Mouse (Mus musculus): ENCODE data around the gene Ccna1. TPM values are rescaled to one million over a fixed set of nuclear protein-coding genes. Genes with fewer than 3 reads are reported as not detected.
A peak's percentile ranks its signal among the peaks of the same experiment; 100 is the strongest.

Gene Ccna1
- 0.49 and 0.89 TPM in 2 replicates for total RNA-seq (2021)
- long read RNA-seq, experiment 1 = 0 reads
- long read RNA-seq, experiment 2, partial matches to known transcripts = 0 of 1 reads
- long read RNA-seq, experiment 2, other reads (novel, unspliced or antisense) = 1 of 1 reads

DNA sequence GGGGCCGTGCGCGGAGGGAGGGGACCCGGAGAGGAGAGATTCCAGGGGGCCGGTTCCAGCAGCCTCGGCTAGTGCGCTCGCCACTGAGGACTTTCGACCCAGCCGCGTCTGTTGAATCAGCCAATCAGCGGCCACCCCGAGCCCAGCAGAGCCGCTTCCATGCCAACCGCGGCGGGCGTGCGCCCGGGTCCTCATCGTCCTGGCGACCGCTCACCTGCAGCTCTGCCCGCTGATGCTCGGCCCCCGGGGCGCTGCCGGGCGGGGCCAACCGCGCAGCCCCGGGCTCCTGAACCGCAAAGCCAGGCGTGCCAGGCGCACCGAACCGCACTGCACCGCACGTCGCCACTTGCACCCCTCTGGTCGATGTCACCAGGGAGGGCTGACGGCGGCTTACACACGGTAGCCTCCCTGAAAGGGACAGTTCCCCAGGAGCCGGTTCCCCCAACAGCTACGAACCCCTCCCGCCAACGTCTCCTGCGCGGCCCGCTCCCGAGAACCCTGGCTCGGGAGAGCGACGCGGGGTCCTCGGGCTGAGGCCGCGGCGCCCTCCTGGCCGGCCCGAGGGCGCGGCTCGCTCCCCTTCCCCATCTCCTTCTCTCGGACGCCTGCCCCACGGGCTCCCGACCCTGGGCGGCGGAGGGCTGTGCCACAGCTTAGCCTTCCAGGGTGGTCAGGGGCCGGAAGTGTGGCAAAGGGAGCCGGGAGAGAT, at the start of gene Ccna1:
Gene Ccna1, minus strand, starts transcription at position 464 of the 709 bp plus-strand sequence.
- DNase-seq = peak; percentile 75

DNA sequence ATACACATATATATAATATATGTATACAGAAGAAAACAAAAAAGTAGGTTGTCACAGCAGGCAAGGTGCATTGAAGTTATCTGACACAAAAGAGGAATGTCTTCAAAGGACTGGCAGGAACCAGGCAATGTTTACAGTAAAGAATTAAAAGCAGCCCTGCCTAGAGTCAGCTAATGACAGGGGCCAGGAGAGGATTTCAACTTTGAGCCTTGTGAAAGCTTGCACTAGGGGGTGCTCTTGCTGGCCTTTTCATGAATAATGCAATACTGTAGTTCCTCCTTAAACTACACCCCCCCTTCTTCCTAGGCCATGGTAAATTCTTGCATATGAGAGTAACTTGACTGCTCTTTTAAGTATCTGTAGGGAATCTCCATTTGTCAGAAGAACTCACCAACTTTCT, 45.8 kb upstream of the Ccna1 start:
- no peak for DNase-seq

DNA sequence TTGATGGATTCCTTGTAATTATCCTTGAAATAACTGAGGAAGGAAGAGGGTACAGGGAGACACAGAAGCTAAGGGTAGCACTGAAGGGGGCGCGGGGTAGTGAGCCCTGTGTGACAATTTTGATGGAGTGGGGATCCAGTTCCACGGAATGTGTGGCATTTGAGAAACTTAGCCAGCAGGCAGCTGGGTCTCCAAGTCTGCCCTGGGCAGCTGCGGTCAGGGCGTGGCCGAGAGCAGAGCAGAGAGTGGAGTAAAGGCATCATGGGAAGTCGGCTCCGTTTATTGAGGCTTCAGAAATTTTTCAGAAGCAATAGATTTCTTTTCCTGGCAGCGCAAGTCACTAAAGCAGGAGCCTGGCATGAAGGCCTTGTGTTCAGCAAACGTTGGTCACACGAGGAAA, 43.7 kb upstream of the Ccna1 start:
- no peak for DNase-seq

DNA sequence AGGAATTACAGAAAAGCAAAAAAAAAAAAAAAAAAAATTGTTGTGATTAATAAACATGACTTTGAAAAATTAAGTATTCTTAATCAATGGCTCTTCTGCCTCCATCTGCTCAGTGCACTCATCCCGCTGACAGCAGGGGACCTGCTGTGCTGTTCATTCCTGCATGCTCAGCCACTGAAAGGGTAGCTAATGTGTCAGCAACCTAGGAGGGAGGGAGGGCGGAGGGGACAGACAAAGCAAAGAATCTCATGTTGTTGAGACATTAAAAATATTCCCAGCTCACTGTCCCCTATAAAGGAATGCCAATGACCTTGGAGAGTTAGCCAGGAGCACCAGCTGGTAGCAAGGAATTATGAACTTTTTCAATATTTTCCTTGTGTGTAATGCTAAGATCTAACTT, 42.7 kb upstream of the Ccna1 start:
- no peak for DNase-seq

DNA sequence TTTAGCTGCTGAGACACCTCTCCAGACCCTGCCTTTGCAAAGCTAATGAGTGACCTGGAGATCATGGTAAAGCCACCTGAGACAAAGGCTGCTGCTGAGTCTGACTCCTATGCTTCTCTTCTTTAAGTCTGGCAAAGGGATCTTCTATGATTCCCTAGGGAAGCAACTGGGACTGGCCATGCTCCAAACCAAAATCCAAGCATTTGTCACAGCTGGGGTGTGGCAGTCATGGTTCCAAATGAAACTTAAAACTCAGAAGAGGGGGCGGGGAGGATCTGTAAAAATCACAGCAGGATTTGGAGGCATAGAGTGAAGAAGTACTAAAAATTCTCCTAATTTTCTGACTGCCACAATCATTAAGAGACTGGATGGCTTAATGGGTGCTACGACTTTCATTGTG, 41.9 kb upstream of the Ccna1 start:
- DNase-seq = peak; percentile 23

DNA sequence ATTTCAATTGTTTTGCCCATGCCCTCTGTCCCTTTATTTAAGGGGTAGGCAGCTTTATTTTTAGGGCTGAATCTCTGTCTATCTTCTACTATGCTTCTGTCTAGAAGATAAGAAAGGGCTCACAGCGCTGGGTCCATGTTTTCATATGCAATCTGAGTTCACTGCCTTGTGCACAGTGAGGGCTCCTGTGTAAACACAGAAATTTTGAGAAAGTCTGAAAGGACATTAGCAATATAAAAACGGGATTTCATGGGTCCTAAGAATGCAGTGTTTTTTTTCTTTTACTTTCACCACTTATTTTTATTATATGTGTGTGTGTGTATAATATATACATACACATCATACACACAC, 41.3 kb upstream of the Ccna1 start:
- no peak for DNase-seq

DNA sequence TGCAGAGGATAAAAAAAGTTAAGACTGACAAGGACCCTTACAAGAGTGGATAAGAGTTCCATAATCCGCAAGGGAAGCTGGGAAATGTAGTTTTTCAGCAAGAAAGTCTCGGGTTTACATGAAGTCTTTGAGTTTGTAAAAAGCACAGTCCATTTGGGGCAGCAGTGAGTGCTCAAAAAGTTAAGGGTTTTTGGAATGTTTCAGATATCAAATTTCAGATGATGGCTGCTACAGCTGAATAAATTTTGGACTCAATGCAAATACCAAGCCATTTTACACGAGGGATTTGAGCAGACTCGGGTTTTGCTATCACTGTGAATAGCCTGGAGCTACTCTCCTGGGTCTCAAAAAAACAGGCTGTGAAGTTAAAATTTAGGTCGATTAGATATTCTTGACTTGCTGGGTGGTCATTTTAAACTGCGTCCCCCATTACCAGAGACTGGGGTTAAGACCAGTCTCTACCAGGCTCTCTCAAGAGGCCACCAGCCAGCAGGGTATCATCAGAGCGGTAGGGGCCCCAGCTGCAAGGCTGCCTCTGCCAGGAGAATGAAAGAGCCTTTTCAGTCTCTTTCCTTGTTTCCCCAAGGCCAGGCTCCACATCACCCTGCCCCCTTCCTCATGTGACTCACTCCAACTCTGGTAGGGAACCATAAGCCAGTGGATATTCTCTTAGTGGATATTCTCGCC, 40.8 kb upstream of the Ccna1 start:
- peak; percentile 55 for DNase-seq

DNA sequence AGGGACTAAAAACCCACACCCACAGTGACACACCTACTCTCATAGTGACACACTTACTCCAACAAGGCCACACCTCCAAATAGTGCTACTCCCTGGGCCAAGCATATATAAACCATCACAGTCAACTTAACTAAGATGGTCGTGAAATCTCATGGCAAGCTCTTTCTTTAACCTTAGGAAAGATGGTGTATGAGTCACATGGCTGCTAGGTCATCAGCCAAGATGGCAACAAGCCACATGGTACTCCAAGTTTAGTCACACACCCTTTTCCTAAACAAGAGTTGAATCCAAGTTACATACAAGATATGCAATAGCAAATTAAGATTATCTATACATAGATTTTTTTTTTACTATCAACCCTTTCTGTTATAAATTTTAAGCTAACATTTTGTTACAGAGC, 37.9 kb upstream of the Ccna1 start:
- peak; percentile 21 for DNase-seq

DNA sequence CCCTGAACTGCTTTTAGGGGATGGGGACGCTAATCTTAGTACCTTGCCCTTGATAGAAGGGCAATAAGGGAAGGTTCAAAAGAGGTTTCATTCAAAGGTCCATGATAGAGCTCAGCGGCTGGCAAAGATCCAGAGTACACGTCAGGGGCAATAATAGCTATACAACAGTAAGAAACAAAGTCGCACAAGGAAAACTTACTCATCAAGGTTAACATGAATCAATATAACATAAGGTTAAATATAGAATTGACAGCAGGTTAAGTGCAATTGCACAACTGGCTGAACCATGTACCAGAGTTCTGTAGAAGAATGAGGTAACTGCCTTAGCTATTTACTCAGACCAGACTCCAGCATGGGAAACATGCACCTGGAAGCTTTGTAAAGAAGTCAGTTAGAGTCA, 34.0 kb upstream of the Ccna1 start:
- no peak for DNase-seq

DNA sequence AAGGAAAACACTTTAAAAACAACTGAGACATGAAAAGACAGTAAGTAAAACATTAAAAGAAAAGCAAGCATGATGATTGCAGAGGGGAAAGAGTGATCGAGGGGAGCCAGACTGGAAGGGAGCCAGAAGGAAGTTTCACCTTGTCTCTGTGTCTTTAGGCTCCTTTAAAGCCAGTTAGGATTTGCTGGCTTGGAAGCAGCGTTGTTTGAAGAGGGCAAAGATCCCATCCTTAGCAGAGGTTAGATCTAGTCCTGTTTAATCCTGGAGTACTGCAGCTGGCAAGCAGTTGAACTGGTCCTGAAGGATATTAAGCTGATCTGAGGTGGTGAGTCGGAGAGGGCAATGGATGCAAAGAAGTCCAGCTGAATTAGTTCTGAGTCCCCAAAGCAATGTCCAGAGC, 33.5 kb upstream of the Ccna1 start:
- DNase-seq = no peak

DNA sequence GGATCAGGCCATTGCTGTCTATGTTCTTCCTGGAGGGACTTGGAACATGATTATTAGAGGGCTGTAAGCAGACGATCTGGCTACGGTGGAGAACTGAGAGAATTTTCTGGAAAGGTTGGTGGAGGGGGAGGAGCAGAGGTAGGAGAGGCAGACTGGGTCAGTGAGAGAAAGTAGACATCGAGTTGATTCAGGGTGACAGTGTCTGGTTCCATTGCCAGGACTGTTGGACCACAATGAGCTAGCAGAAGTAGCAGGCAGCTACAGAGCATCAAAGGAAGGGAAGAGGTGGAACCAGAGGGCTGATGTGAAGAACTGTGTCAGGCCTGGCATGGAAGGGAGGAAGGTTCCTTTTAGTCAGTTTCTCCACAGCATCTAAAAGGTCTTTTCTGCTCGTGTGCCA, 33.1 kb upstream of the Ccna1 start:
- DNase-seq = no peak

DNA sequence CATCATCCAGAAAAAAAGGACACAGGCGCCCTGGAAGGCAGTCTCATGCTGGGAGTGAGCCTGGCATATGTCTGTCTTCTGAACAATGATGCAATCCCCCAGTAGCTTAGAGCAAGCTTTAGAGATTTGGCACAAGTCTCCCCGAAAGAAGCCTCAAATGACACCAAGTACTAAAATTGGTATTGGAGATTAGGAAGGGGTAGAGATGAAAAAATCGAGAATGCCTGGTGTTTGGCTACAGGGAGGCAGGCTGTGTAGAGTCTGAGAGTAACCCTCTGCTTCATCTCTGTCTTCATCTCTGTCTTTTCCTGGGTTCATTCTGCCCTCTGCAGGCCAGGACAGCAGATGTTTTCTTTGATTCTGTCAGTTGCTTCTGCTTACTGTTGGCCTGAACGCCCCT, 32.1 kb upstream of the Ccna1 start:
- DNase-seq = no peak

DNA sequence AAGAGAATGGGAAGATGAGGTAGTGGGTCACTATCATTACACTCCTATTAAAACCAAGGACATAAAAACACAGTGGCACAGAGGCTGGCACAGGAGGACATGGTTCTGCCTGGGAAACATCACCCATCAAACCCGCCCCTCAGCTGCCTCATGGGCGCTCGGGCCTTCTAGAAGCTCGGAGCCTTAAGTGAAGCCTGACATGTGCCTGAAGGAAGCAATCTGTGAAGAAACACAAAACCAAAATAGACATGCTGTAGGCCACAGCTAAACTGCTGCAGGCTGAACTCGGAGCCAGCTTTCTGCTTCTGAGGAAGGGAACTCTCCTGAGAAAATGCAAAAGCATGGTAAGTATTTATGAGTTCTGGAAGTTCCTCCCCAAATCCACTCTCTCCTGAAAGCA, 31.6 kb upstream of the Ccna1 start:
- DNase-seq = no peak

DNA sequence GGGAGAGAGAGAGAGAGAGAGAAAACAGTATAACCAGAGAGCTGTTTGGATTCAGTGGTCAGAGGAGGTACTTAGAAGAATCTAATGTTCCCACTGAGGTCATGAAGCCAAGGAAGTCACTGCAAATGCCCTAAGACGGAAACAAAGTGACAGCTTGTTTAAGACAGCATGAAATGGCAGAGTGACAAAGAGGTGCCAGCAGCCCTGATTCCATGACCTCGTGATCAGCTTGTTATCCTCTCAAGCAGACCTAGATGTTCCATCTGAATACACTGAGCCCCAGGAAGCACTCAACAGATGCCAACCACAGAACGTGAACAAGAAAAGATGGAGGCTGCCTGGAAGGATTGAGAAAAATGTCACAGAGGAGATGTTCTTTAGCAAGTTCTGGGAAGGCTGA, 30.4 kb upstream of the Ccna1 start:
- no peak for DNase-seq

DNA sequence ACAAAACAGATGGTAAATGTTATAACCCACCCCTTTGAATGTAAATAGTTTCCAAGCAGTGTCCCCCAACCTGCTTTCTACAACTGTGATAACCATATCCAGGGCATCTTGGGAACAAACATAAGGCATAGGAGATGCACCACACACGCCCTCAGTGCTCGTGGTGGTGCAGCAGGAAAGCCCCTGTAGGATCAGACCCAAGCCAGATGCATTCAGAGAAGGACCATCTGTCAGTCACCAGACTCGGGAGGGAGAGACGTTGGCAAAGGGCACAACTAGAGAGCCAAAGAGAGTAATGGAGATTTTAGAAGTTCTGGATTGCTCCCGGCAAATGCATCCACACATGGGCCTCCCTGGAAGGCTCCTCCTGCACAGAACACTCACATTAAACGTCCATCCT, 29.5 kb upstream of the Ccna1 start:
- DNase-seq = no peak

DNA sequence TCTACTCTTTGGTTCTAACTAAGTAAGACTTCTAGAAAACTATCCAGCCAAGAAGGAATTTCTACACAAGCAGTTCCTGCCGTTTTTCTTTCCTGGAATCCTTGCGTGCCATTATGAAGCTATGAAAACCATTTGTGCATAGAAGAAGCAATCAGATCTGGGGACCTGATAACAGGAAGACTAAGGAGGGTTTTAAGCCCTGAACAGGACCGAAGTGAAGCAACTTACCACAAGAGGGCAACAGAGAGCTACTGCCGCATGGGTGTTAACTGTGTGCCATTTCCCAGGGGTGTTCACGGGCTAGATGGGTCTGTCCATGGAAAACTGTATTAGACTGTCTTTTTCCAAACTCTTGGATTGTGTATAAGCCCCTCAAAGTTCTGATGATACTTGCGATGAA, 24.8 kb upstream of the Ccna1 start:
- DNase-seq = peak; percentile 84

DNA sequence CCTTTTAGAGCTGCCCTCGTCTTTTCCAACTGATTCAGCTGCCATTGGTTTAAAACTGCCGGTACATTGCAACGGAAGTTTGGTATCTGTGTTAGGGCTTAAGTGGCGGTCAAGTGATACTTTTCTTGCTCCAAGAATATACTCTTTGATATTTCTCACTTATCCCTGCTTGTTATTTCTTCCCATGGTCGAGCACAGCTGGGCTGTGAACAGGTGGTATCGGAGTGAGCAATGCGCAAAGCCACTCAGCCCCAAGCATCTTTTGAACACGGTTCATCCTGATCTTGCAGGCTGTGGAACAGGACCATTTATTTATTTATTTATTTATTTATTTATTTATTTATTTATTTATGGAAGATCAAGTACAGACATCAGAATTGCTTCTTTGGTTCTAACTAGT, 24.3 kb upstream of the Ccna1 start:
- no peak for DNase-seq

DNA sequence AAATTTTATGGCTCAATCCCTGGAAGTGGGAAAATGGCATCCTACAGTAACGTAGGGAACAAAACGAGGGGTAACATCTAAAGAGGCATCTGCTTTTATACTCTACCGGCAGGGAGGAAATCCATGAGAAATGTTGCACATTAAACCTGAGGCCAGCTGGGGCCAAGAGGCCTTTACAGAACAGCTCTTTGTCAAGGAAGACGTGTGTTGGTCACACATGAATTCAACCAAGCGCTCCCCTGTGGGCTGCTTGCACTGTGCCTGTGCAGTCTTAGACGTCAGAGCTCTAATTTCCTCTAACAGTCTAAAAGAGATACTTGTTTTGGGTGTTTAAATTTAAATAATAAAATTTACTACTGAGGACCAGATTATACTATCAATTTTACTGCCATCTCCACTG, 22.9 kb upstream of the Ccna1 start:
- DNase-seq = no peak

DNA sequence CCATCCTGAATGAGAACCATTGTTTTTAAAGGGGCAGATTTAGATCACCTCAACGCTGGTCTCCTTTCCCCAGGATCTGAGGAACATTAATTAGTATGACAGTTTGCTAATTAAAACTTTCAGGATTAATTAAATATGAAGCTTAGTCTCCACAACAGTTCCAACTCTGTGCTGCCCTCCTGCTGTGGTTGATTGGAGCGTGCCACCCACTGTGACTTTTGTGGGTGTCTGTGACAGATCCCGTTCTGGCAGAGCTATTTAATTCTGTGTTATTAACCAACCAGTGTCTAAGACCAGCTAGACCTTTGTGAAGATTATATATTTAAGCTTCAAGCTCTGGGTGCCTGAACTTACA, 20.0 kb upstream of the Ccna1 start:
- no peak for DNase-seq

DNA sequence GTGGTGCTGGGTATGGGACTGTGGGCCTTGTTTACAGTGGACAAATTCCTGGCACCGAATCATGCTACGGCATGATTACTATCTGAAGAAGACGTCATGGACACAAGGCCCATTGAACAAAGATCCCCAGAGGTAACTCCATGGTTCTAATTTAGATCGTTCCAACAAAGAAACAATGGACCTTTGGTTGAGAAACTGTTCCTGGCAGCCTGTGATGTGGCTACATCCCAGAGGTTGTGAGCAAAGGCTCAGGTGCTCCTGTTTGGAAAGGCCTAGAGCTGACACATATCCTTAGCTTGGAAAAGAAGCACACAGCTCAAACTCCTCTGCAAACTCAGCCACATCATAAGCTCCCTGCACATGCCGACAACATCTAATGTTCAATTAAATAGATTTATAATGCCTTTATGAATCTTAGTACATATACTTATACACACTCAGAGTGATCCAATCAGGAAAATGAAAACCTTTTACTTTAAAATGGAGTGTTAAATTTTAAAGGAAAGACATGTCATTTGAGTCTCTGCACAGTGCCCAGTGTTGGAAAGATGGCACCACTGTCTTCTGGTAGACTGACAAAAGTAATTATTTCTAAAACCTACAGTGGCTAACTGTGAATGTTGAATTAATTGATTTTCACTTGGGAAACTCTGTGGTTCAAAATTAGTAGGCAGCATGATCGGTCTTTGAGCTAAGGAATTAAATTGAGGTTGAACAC, 19.4 kb upstream of the Ccna1 start:
- no peak for DNase-seq

DNA sequence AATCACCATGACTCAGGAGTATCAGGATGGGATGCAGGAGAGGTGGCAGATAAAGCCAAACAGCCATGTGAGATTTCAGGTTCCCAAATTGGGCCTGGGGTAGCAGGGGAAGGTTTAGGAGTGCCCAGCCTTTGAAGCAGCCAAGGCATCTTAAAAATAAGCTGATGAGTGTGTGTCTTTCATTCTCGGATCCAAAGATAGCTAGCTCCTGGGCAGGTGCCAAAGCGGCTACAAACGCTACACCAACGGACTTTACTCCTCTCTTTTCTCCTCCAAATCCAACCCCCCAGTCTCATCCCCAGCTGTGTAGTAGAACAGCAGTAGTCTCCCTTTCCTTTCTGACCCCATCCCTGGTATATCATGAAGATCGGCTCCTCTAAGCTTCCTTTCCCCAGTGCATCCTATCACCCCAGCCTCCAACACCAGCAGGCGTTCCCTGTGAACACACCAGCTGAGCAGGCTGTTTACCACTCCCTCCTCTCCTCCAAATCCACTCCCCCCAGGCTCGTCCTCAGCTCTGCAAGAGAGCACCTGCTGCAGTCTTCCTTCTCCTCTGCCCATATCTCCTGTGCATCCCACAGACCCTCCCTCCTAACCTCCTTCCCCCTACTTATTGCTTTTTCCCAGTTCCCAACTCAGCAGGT, 12.6 kb upstream of the Ccna1 start:
- DNase-seq = no peak

DNA sequence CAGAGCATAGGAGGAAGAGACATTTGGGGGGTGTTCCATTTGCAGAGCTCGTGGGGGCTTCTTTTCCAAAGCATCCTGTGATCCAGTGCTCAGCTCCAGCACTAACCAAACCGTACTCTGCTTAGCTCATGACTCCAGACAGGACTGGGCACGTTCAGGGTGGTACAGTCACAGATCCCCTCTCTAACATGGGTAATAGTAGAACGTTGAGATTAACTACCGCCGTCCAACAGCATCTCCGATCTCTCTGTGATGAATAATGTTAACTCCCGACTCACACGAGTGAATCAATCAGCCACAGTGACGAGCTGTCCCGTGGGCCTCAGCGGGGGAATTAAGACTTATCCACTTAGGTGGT, 11.3 kb upstream of the Ccna1 start:
- DNase-seq = no peak
